Mouse (Mus musculus): Measurements from ENCODE around the gene Btd. TPM values are rescaled to one million over a fixed set of nuclear protein-coding genes. Genes with fewer than 3 reads are reported as not detected.
A peak's percentile ranks its signal among the peaks of the same experiment; 100 is the strongest.

Btd gene
- polyA plus RNA-seq, 1 experiment = 42.9 TPM

- 0 out of 2 replicates have a peak, but pooled peaks cover 5% of the 10 kb centered on the region for H3K36me3 ChIP-seq (ENCODE audit: control insufficient read depth, insufficient read depth, low read length)
- H3K4me1 ChIP-seq (replicated peaks; ENCODE audit: control insufficient read depth, insufficient read depth, low read length) = peaks cover 58% of the 10 kb centered on the region
- H3K27me3 ChIP-seq (ENCODE audit: control insufficient read depth, insufficient read depth, low read length) = no peaks in the 10 kb centered on the region
- no peak for DNase-seq
- 94% methylated on average over 28 of the region's 28 CpGs for WGBS
- no peak overlapping the region for H3K4me3 ChIP-seq (ENCODE audit: control insufficient read depth, insufficient read depth, low read length)
- no peak overlapping the region for H3K27ac ChIP-seq (ENCODE audit: control insufficient read depth, insufficient read depth, low read length)
- TF ChIP-seq CTCF (IDR thresholded peaks at IDR 0.05; ENCODE audit: borderline replicate concordance, control insufficient read depth, extremely low read depth, insufficient read depth, low read length, poor library complexity) = no peak
- TF ChIP-seq POLR2A (IDR thresholded peaks at IDR 0.05; ENCODE audit: control insufficient read depth, extremely low read depth, insufficient read depth, low read length, poor library complexity) = no peak
Measured at GRCm38 (mm10) chr14:31666931-31667705, 26.3 kb downstream of the Btd start.

- TF ChIP-seq POLR2A (IDR thresholded peaks at IDR 0.05; ENCODE audit: control insufficient read depth, extremely low read depth, insufficient read depth, low read length, poor library complexity) = no peak
- TF ChIP-seq CTCF (IDR thresholded peaks at IDR 0.05; ENCODE audit: borderline replicate concordance, control insufficient read depth, extremely low read depth, insufficient read depth, low read length, poor library complexity) = no peak
- Histone ChIP-seq H3K4me3 (ENCODE audit: control insufficient read depth, insufficient read depth, low read length) (no peak overlapping the region), H3K27ac (ENCODE audit: control insufficient read depth, insufficient read depth, low read length) (no peak overlapping the region), H3K4me1 (replicated peaks; ENCODE audit: control insufficient read depth, insufficient read depth, low read length) (peaks cover 52% of the 10 kb centered on the region), H3K36me3 (ENCODE audit: control insufficient read depth, insufficient read depth, low read length) (0 out of 2 replicates have a peak, but pooled peaks cover 5% of the 10 kb centered on the region), H3K27me3 (ENCODE audit: control insufficient read depth, insufficient read depth, low read length) (no peaks in the 10 kb centered on the region)
- WGBS = 57% methylated on average over 6 of the region's 6 CpGs
- DNase-seq = no peak
Measured at GRCm38 (mm10) chr14:31667741-31668140, 26.9 kb downstream of the Btd start.

- TF ChIP-seq POLR2A (IDR thresholded peaks at IDR 0.05; ENCODE audit: control insufficient read depth, extremely low read depth, insufficient read depth, low read length, poor library complexity) (no peak), CTCF (IDR thresholded peaks at IDR 0.05; ENCODE audit: borderline replicate concordance, control insufficient read depth, extremely low read depth, insufficient read depth, low read length, poor library complexity) (no peak)
- H3K4me3 ChIP-seq (ENCODE audit: control insufficient read depth, insufficient read depth, low read length) = no peak overlapping the region
- no peak overlapping the region for H3K27ac ChIP-seq (ENCODE audit: control insufficient read depth, insufficient read depth, low read length)
- H3K4me1 ChIP-seq (replicated peaks; ENCODE audit: control insufficient read depth, insufficient read depth, low read length) = peaks cover 47% of the 10 kb centered on the region
- WGBS = 78% methylated on average over 13 of the region's 13 CpGs
- H3K27me3 ChIP-seq (ENCODE audit: control insufficient read depth, insufficient read depth, low read length) = no peaks in the 10 kb centered on the region
- H3K36me3 ChIP-seq (ENCODE audit: control insufficient read depth, insufficient read depth, low read length) = 0 out of 2 replicates have a peak, but pooled peaks cover 5% of the 10 kb centered on the region
- DNase-seq = no peak
Measured at GRCm38 (mm10) chr14:31668326-31668725, 27.5 kb downstream of the Btd start.

DNA sequence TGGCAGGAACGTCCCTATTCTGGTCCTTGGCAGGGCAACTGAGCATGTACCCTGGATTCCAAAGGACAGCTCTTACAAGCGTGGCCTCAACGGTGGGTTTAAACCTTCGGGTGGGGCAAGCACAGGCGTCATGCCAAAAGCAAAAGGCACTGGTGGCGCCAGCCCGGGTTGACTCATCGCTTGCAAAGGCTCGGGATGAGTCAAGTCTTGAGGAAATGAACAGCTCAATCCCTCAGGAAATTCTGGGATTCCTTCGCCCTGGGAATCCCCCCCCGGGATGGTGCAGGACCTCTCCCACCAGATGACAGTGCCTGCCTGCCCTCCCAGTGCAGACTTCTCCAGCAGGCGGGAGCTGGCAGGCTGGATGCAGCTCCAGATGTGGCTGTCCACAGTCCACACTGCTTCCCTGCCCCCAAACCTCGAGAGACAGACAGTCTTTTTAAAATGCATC is 28.4 kb downstream of the Btd start:
- no peak for TF ChIP-seq POLR2A (IDR thresholded peaks at IDR 0.05; ENCODE audit: control insufficient read depth, extremely low read depth, insufficient read depth, low read length, poor library complexity)
- no peak for TF ChIP-seq CTCF (IDR thresholded peaks at IDR 0.05; ENCODE audit: borderline replicate concordance, control insufficient read depth, extremely low read depth, insufficient read depth, low read length, poor library complexity)
- WGBS = 29% methylated on average over 13 of the region's 13 CpGs
- Histone ChIP-seq H3K27me3 (ENCODE audit: control insufficient read depth, insufficient read depth, low read length) (no peaks in the 10 kb centered on the region), H3K4me1 (replicated peaks; ENCODE audit: control insufficient read depth, insufficient read depth, low read length) (peaks cover 45% of the 10 kb centered on the region), H3K4me3 (ENCODE audit: control insufficient read depth, insufficient read depth, low read length) (no peak overlapping the region), H3K27ac (ENCODE audit: control insufficient read depth, insufficient read depth, low read length) (no peak overlapping the region), H3K36me3 (ENCODE audit: control insufficient read depth, insufficient read depth, low read length) (0 out of 2 replicates have a peak, but pooled peaks cover 5% of the 10 kb centered on the region)
- peak; percentile 42 for DNase-seq

DNA sequence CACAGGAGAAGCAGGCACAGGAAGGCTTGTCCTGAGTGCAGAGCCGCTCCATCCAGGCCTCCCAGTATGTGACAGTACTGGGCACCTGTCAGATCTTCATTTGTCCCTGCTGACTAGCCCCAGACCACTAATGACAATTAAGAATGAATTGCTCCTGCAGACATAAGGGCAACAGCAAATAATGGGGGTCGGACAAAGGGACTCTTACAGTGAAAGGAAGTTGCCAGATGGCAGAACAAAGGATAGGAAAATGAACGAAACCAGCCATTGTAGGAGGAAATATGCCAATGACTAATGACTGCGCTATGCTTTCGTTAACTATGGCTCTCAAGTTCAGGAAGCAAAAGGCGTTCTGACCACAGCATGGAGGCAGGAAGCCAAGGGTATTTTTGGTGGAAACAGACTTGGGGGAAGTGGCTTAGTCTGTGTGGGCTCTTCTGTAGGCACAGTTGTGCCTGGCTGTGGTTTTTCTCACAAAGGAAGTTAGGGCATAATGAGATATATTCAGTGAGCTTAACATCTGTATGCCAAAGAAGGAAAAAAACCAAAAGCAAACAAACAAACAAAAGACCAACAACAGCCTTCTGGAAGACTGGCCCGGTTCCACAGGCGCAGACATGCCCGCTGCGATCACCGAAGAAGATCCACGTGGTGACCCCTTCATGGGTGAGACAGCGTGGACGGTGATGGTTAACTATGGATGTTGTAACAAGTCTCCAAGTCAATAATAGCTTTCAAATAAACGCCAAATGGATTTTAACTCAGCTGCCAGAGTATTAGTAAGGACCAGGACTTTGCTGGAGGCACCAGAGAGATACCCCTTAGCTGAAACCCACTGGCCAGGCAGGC is 29.0 kb downstream of the Btd start:
- Histone ChIP-seq H3K27ac (ENCODE audit: control insufficient read depth, insufficient read depth, low read length) (peak overlapping the region; percentile 14; the same call in 1 of the 2 replicates), H3K4me1 (replicated peaks; ENCODE audit: control insufficient read depth, insufficient read depth, low read length) (peaks cover 43% of the 10 kb centered on the region), H3K4me3 (ENCODE audit: control insufficient read depth, insufficient read depth, low read length) (no peak overlapping the region), H3K27me3 (ENCODE audit: control insufficient read depth, insufficient read depth, low read length) (no peaks in the 10 kb centered on the region), H3K36me3 (ENCODE audit: control insufficient read depth, insufficient read depth, low read length) (0 out of 2 replicates have a peak, but pooled peaks cover 5% of the 10 kb centered on the region)
- DNase-seq = peak; percentile 53
- WGBS = 8% methylated on average over 15 of the region's 15 CpGs
- TF ChIP-seq CTCF (IDR thresholded peaks at IDR 0.05; ENCODE audit: borderline replicate concordance, control insufficient read depth, extremely low read depth, insufficient read depth, low read length, poor library complexity) (no peak), POLR2A (IDR thresholded peaks at IDR 0.05; ENCODE audit: control insufficient read depth, extremely low read depth, insufficient read depth, low read length, poor library complexity) (no peak)

DNA sequence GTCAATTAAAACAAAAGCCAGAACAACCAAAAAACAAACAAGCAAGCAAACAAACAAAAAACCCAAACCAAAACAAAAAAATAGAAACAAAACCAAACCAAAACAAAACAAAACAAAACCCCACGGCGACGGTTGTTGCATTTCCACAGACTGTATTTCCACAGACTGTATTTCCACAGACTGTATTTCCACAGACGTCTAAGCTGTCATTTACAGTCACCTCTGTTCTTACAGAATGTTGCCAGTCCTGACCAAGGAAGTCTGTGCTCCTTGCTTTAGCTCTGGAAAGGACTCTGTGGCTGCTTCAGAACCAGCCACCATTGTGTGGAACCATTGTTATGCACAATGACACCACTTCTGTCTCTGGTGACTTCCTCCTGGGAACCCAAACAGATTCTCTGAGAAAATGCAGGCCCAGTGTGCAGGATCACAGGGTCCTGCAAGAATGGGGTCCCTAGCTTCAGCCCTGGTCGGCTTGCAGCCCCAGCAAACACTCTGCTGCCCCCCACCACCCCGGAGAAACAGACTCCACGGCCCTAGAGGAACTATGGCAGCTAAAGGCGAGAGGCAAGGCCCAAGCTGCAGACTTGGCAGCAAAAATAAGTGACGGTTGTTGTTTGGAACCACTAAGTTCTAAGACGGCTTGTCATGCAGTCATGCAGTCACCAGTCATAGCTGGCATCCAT is 30.9 kb downstream of the Btd start:
- Histone ChIP-seq H3K4me1 (replicated peaks; ENCODE audit: control insufficient read depth, insufficient read depth, low read length) (peaks cover 35% of the 10 kb centered on the region), H3K4me3 (ENCODE audit: control insufficient read depth, insufficient read depth, low read length) (no peak overlapping the region), H3K27ac (ENCODE audit: control insufficient read depth, insufficient read depth, low read length) (no peak overlapping the region), H3K27me3 (ENCODE audit: control insufficient read depth, insufficient read depth, low read length) (no peaks in the 10 kb centered on the region), H3K36me3 (ENCODE audit: control insufficient read depth, insufficient read depth, low read length) (0 out of 2 replicates have a peak, but pooled peaks cover 4% of the 10 kb centered on the region)
- TF ChIP-seq POLR2A (IDR thresholded peaks at IDR 0.05; ENCODE audit: control insufficient read depth, extremely low read depth, insufficient read depth, low read length, poor library complexity) (no peak), CTCF (IDR thresholded peaks at IDR 0.05; ENCODE audit: borderline replicate concordance, control insufficient read depth, extremely low read depth, insufficient read depth, low read length, poor library complexity) (no peak)
- no peak for DNase-seq
- 80% methylated on average over 10 of the region's 10 CpGs for WGBS

All from thymus, adult 2 months (tissue).